Mouse (Mus musculus) ovary, postnatal 14 days (tissue): Measurements from ENCODE around the gene Col8a1.

Experiments
- DNase-seq: peaks from one replicate; pipeline ENCODE4 v3.0.0; 2022; ENCODE audit warnings: low spot score

Col8a1 gene

GRCm38 (mm10) chr16:57754526-57755125 lies at the start of gene Col8a1:
Gene Col8a1 (minus strand): TSS chr16:57754737.
- no peak for DNase-seq

GRCm38 (mm10) chr16:57801886-57802285 lies 47.3 kb upstream of the Col8a1 start:
- no peak for DNase-seq

GRCm38 (mm10) chr16:57796321-57796720 lies 41.8 kb upstream of the Col8a1 start:
- no peak for DNase-seq

- no peak for DNase-seq
Observed at GRCm38 (mm10) chr16:57779011-57779410, 24.5 kb upstream of the Col8a1 start.

GRCm38 (mm10) chr16:57765615-57766014 lies 11.1 kb upstream of the Col8a1 start:
- no peak for DNase-seq

- DNase-seq: no peak
Observed at GRCm38 (mm10) chr16:57759862-57760261, 5.3 kb upstream of the Col8a1 start.

- DNase-seq: no peak
Observed at GRCm38 (mm10) chr16:57755708-57756107, 1.2 kb upstream of the Col8a1 start.

GRCm38 (mm10) chr16:57755241-57755640 lies 704 bp upstream of the Col8a1 start:
- DNase-seq: no peak

- DNase-seq: no peak
Observed at GRCm38 (mm10) chr16:57753539-57754280, 827 bp downstream of the Col8a1 start.

- DNase-seq: no peak
Observed at GRCm38 (mm10) chr16:57750549-57750948, 4.0 kb downstream of the Col8a1 start.

- DNase-seq: no peak
Observed at GRCm38 (mm10) chr16:57748093-57748492, 6.4 kb downstream of the Col8a1 start.

GRCm38 (mm10) chr16:57747357-57748056 lies 7.0 kb downstream of the Col8a1 start:
- DNase-seq: no peak

GRCm38 (mm10) chr16:57740169-57740568 lies 14.4 kb downstream of the Col8a1 start:
- no peak for DNase-seq

- DNase-seq: no peak
Observed at GRCm38 (mm10) chr16:57734942-57735341, 19.6 kb downstream of the Col8a1 start.

GRCm38 (mm10) chr16:57733545-57733944 lies 21.0 kb downstream of the Col8a1 start:
- no peak for DNase-seq

GRCm38 (mm10) chr16:57733139-57733538 lies 21.4 kb downstream of the Col8a1 start:
- no peak for DNase-seq

- DNase-seq: no peak
Observed at GRCm38 (mm10) chr16:57724978-57725377, 29.6 kb downstream of the Col8a1 start.

GRCm38 (mm10) chr16:57718982-57719381 lies 35.6 kb downstream of the Col8a1 start:
- DNase-seq: no peak

- DNase-seq: no peak
Observed at GRCm38 (mm10) chr16:57698733-57699132, 55.8 kb downstream of the Col8a1 start.

GRCm38 (mm10) chr16:57694694-57695093 lies 59.8 kb downstream of the Col8a1 start:
- DNase-seq: no peak

- no peak for DNase-seq
Observed at GRCm38 (mm10) chr16:57693906-57694522, 60.5 kb downstream of the Col8a1 start.

- no peak for DNase-seq
Observed at GRCm38 (mm10) chr16:57685790-57686399, 68.6 kb downstream of the Col8a1 start.
